Mouse (Mus musculus) left cerebral cortex, adult 9 months (tissue): ENCODE data around the gene Usp48.

Experiments
- DNase-seq, 2 experiments: peaks; one replicate each; pipeline ENCODE4 v3.0.0; 2022; ENCODE audit warnings: low spot score in 2 of 2

The Usp48 gene

DNA sequence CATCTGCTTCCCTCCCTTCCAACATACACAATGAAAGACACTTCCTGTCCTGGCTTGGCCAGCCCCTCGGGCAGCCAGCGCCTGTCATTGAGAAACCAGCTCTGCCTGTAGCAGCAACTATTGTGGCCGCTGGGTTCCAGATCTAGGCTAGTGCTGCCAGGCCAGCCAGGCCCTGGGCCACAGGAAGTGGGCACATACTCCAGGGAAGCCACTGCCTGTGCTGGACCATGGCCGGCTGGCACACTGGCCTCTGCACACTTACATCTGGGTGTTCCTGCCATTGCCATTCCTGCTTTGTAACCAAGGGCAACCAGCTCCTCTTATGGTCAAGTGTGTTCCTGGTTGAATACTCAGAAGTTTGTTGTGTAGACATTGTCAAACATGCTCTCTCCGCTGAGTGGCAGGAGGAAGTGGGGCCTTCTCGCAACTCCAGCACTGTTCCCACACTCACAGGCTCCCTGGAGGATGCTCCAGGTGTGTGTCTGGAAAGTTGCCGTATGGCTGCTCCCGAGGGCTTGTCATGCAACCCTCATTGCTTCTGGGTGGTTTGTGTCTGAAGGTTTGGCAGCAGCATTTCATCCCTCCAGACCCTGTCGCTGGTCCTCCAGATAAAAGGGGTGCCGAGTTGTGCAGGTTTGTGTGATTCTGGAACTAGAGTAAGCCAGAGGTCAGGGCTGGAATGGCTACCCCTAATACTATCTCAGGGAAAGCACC is 67.0 kb downstream of the Usp48 start:
- DNase-seq, result no peak

DNA sequence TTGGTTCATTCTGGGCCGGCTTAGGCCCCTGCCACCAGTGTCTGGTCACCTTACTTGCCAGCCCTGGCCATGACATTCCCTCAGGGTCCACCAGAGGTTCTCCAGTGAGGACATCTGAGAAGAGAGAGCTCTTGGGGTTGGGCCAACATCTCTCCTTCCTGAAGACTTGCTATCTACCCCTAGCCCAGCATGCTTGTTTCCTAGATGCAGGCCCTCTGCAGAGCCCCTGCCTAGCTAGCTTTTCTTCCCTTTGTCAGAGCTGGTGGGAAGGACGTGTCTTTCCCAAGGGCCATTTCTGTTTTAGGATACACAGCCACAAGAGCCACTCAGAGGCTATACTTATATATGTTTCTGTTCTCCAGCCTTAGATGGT is 67.5 kb downstream of the Usp48 start:
- DNase-seq, result no peak

DNA sequence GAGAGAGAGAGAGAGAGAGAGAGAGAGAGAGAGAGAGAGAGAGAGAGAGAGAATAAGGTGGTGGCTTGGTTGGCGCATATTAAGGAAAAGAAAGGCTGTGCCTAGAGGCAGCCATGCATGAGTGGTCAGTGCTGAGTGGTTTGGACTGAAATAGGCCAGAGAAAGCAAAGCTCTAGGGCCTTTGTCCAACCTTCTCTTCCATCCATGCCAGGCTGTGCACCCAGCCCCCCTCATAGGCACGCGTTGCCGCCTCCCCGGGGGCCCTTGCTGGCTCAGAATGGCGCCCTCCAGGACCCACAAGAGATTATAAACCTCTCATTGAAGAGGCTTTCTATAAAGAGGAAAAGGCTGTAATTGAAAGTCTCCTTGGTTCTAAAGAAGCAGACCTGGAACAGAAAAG is 68.0 kb downstream of the Usp48 start:
- no peak for DNase-seq

DNA sequence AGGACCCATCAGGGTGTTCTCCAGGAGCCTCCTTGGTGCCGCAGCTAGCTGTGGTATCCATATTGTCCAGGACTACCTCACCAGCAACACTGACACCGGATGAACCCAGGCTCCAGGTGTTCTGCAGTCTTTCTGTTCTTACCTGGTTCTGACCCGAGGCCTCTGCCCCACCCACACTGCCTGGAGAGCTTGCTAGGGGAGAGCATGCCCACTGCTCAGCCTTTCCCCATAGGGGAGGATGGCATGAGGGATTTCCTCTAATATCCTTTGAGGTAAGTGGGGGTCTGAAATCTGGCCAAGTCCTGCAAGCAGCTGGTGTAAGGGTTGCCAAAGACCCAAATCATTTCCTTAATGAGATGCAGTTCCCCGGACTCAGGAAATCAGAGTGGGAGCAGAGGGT is 69.9 kb downstream of the Usp48 start:
- DNase-seq, result no peak

DNA sequence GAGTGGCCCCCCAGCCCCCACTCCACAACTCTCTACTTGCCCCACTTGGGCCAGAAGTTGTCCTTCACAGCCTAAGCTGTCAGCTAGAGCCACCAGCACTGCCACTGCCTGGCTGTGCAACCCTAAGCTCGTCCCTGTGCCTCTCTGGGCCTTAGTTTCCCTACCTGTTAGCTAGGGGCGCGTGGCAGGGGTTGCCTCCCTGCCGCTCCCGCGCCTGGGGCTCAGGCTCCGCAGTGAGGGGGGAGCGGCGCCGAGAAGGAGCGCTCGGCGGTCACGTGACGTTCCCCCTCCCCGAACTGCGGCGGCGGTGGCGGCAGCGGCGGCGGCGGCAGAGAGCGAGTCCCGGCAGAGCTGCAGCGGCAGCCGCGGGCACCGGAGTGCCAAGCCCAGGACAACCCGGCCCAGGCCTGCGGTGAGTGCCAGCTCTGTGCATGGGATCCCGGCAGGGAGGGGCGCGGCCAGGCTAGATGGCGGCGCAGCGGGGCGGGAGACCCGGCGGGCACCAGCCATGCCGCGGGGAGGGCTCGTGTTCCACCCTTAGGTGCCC is 71.0 kb downstream of the Usp48 start, which contains the start of gene Rap1gap:
Gene Rap1gap, plus strand, starts transcription at position 294 of the 547 bp plus-strand sequence.
- peak in 1 of 2 experiments; percentile 70 for DNase-seq

DNA sequence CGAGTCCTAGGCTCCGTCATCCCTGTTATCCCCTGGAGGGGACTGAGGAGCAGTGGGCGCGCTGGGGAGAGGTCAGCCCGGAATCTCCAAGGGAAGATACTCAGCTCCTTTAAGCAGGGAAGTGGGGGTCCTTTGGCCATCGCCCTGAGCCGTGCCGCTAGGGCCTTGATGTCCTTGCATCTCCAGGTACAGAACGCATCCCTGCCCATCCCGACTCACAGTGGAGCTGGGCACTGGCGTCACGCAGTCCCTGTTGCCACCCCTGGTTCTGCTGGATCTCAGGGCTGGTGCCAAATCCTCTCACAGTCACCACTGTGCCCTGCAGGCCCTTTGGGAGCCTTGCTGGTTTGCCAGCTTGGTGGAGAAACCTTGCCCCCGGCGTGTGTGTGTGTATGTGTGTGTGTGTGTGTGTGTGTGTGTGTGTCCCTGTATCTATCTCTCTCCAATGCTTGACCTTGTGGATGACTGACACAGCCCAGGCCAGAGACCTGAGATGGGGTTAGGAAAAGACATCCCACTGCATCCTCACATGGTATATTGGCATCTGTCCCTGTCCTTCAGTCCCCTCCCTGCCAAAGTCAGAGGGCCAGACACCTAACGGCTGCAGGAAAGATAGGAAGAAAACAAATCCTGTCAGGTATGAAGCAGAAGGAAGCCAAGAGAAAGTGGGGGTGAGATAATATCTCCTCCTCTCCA is 71.6 kb downstream of the Usp48 start:
- DNase-seq, result peak in 1 of 2 experiments; percentile 49

DNA sequence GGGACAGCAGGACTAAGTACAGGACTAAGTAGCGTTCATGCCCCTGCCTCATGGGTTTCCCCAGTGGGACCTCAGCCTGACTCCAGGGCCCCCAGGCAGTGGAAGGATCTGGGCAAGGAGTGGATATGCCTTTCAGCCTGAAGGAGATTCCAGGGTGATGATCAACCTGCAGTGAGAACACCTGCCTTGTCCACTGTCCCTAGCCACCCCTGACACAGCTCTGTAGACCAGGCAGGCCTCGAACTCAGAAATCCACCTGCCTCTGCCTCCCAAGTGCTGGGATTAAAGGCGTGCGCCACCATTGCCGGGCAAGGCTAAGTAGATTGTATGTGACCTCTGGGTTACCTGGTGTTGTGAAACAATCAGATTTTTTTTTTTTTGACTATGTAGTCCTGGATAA is 72.2 kb downstream of the Usp48 start:
- DNase-seq, result no peak

DNA sequence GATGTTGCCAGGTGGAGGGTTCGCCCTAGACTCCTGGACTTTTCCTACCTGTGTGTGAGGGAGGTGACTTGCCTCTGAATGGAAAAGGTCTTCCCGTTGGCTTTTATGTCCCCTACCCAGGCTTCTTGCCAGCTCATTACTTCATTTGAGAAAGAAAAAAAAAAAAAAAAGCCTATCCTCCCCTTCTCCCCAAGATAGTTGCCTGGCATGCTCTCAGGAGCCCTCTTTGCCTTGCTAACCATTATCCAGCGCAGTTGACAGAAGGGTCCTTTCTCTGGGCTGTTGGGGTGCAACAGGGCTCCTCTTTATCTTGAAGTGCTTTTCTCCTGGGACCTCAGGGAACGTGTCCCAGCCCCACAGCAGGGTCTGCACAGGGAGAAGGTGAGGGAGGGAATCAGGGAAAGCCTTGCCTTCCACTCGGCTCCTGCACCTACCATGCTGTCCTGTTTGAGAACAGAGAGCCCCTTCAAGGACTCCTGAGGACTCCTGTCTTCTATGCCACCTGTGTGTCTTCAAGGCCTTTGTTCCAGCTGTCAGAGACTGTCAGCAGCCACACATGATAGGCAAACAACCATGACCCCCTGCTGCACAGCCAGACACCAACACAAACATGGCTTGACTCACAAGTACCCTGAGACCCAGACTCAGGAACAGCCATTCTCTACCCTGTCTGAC is 72.9 kb downstream of the Usp48 start:
- DNase-seq, result no peak

DNA sequence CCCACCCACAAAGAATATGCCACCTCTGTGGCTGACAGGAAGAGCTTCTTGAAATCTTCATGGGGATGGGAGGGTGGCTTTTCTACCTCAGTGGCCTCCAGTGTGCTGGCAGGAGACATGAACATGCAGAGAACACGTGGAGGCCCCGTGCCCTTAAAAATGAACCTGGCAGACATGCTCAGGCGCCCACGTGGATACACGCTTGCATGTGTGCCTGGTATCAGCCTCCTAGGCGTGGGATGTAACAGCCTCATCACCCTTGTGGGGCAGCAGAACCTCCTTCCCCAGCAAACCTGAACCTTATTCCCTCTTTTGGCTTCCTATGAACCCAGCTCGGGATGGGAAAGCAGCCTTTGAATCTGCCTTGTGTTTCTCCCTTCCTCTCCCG is 73.4 kb downstream of the Usp48 start:
- peak; percentile 68 for DNase-seq

DNA sequence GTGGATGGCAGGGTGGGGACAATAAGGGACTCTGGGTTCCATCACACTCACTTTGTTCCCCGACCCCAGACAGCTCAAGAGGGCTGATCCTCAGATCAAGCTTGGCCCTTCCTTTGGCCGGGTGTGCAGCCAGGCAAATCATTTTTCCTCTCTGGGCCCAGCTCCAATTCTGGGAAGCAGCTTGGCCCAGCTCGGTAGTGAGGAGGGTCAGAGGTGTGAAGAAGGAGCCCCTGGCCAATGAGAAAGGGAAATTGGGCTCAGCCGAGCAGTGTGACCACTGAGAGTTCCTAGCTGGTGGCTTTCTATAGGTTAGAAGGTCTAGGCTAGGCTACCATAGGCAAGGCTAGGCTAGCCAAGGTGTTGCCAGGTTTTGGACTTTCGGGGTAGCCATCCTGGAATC is 74.2 kb downstream of the Usp48 start:
- no peak for DNase-seq

DNA sequence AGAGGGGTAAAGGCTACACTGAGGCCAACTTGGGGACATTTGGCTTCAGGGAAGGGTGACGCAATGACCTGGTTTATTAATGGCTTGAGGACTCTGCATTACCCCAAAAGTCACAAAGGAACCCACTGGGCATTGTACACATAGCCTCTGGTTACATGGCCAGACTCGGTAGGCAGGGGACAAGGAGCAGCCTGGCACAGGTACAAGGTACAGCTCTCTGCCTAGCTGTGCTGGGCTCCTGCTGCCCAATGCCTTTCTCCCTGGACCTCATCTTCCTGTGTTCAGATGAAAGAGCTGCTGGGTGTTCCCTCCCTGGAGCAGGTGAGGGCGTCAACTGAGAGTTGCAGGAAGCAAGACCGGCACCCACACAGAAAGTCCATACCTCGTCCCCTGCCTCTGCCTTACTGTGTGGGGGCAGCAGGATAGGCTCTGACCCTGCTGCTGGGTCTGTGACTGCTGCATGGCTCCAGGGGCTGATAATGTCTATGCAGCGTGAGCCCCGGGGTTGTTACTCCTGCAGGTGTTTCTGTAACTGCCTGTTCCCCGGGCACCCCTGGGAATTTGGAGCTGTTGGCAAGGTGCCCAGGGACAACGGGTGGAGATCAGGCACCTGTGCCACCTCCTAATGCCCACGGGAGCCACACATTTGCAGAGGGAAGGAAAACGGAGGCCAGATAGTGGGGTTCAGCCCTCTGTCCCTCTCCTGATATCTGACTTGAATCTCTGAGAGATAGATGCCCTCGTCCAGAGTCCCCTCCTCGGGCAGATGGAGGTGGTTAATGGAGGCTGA is 78.4 kb downstream of the Usp48 start:
- DNase-seq, result no peak

DNA sequence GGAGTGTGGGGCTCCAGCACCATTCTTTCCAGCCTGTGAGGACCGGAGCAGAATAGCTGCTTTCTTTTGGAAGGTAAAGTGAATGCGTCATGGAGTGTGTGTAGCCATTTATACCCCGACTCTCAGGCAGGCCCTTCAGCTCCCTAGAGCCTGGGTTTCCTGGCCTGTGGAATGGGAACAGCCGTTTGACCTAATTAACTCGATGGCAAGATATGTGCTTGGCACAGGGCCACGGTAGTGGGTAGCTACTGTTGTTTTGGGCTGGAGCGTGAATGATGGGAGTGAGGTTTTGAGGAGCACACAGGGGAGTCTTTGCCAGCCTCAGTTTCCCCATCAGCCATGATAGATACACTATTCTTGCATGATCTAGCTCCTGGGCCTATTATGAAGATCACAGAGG is 82.0 kb downstream of the Usp48 start:
- DNase-seq, result no peak

DNA sequence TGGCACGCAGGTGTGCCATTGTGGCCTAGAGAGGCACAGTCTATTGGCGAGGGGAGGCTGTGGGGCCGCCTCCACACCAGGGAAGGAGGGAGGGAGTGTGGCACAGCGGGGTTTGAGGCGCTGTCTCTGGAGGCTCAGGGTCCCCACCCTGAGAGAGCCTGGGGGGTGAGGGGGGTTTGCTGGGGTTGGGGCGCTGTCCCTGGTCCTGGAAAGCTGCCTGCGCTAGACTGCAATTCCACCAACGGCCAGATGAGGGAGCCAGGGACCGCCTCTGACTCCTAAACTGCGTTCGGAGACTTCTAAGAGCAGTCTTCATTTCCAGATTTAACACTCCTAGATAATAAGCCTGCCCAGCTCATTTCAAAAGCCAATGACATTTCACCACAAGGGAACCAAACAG is 82.5 kb downstream of the Usp48 start:
- peak in 1 of 2 experiments; percentile 86 for DNase-seq

DNA sequence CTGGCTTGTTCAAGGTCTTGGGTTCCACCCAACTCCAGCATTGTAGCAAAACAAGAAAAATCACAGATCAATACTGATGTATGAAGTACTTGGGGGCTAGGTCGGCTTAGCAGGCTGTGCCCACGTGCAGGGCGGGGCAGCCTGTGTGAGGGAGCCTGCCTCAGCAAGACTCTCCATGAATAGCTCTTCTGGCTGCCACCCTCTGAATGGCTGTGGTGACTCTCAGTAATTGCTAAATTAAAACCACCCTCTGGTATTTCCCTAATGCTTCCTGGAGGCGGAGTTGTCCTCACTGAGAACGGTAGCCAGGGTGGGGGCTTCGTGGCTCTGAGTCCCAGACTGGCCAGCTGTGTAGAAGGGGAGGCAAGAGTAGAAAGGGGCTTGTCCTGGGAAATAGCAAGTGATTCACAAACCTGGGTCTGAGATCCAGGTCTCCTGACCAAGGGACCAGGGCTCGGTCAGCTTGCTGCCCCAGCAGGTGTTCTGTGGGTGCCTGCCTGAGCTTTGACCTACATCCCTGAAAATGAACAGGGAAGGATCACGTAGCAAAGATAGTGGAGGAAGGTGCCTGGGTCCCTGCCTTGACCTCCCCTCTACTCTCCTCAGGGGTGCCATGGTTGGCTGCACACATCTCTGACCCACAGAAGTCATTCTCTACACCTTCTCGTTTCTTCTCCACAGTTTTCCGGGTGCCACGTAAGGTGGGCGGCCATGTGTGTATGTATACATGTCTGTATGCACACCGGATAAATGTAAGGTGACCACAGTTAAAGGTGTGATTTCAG is 83.3 kb downstream of the Usp48 start:
- DNase-seq, result peak in 1 of 2 experiments; percentile 59

DNA sequence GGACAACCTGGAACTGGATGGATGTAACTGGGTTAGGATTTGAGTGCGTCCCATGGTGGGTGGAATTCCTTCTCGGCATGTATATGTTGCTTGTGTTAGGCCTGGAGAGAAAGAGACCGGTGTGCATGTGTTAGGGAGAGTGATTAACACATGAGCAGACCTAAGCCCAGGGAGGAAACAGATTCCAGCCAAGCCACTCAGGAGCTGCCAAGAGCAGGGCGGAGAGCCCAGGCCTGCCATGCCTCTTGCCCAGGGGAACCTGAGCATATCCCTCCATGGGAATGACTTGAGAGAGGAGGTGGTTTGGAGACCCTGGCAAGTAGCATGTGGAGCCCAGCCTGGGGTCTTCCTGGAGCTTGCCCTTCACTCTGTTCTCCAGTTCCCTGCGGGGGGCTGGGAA is 84.4 kb downstream of the Usp48 start:
- DNase-seq, result no peak

DNA sequence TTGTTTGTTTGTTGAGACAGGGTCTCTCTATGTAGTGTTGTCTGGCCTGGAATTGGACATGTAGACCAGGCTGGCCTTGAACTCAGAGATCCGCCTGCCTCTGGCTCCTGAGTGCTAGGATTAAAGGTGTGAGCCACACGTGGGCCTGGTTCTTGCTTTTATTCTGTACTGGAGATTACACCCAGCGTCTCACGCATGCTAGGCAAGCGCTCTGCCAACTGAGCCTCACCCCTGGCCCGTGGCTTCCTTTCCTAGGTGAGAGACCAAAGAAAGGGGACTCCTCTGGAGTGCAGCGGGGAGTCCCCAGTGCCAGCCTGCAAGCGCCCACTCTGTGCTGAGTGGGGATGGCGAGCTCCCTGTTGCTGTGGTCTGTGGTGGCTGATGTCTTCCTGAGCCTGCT is 85.0 kb downstream of the Usp48 start:
- DNase-seq, result no peak

DNA sequence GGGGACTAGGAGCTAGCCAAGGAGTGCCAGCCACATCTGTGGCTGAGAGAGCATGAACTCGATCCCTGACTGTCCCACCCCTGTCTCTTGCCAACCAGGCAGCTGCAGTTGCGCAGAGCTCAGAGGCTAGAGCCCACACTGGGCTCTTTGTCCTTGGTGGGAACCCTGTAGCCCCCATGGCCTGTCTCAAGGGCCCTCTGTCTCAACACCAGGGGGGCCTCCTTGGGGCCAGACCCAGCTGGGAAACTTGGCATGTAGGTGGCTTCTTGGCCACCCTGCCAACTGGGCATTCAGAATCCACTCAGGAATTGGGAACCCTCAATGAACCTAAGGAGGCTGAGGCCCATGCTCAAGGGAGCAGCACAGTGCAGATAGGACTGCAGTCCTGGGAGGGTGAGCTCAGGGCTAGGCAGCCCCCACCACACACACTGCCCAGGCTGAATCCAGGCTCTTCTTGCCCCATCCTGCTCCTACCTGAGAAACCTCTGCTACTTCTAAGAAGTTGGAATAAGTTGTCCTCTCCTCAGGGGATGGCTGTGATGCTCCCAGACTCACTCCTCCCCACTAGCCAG is 86.5 kb downstream of the Usp48 start:
- peak in 1 of 2 experiments; percentile 56 for DNase-seq

DNA sequence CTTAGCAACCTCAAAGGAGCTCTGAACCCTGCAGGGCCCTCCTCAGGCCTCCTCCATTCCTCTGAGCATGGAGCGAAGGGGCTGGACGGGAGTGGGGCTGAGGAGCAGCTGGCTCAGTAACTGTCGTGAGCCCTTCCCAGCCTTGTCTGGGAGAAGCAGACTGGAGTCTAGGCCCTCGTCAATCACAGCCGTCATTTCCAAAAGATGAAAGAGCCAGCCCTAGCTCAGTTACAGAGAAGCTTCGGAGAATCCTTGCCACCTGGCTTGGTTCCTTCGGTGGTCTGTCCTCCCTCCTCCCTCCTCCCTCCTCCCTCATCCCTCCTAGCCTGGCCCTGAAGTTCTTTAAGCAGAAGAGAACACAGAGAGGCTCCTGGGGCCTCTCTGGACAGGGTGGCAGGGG is 87.2 kb downstream of the Usp48 start:
- no peak for DNase-seq

DNA sequence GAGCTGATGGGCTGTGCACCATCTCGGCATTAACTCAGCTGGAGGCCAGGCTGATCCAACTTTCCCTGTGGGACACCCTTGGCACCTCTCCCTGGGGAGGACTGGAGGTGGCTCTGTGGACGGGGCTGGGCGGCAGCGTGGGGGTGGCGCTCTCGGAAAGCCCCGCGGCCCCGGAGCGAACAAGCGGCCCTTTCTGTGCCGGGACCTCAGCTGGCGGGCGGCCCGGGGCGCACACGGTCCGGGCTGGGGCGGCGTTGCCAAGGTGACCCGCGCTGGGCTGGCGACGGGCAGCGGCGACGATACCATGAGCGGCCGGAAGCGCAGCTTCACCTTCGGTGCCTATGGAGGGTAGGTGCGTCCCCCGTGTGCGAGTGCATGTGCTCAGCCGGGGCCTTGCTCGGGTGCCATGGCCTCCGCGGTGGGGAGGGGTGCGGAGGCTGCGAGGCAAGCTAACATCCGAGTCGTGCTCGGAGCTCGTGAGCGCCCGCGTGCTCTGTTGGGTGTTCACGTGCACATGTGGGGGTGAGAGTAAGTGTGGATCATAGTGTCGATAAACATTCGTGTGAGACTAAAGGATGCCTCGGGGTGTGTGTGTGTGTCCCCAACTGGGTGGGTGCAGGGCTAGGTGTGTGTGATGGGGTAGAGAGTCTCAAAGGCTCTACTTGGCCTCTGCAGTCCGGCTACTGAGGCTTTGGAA is 88.0 kb downstream of the Usp48 start:
- peak in 1 of 2 experiments; percentile 77 for DNase-seq

DNA sequence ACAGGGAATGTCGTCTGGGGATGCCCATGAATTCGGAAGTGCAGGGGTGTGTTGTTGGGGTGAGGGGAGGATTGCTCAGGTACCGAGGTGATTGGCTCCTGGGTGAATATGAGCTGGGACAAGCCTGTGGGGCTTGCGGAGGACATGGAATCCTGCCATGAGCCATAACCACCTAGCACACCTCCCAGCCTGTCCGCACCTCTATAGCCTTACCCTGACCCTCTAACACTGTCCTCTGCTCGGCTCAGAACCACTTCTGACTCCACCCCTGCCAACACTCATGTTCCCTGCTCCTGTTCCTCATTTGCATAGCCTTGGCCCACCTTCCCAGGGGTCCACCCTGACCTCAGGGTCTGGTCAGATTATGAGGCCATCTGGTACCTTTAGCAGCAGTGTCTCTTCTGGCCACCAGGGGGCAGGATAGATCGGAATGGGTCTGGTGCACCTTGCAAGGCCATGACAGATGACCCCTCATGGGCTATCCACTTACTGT is 89.5 kb downstream of the Usp48 start:
- no peak for DNase-seq
